Mouse (Mus musculus) kidney, adult 2 months (tissue): Measurements from ENCODE around the gene Rbm19.

Experiments used
- CTCF ChIP-seq: fragments of 200-500 bp; conservative IDR thresholded peaks from 2 replicates; pipeline ENCODE4 v1.5.1; 2011; ENCODE audit warnings: low read depth, mild to moderate bottlenecking, control low read depth, low read length, moderate library complexity, mixed read lengths; ENCODE audit not compliant: insufficient read depth, insufficient read length
- POLR2A ChIP-seq: fragments of 200-500 bp; IDR thresholded peaks from one replicate; pipeline ENCODE4 v1.6.1; 2011; ENCODE audit warnings: low read depth, low read length, control low read depth

GRCm38 (mm10) chr5:120206313-120206943, 90.2 kb downstream of the Rbm19 start:
- TF ChIP-seq POLR2A (no peak), CTCF (no peak)
